Mouse (Mus musculus) cortical plate, adult 2 months (tissue): ENCODE measurements around the gene Glis3.

Experiments
- CTCF ChIP-seq: fragments of 200-500 bp; IDR thresholded peaks from 2 replicates; pipeline ENCODE4 v1.5.1; 2011; ENCODE audit warnings: mild to moderate bottlenecking, control low read depth, low read length; ENCODE audit not compliant: insufficient read depth; ENCODE audit errors: extremely low read depth
- POLR2A ChIP-seq: fragments of 200-500 bp; IDR thresholded peaks from 2 replicates; pipeline ENCODE4 v1.6.1; 2011; ENCODE audit warnings: mild to moderate bottlenecking, low read length, control low read depth; ENCODE audit not compliant: insufficient read depth; ENCODE audit errors: extremely low read depth

DNA sequence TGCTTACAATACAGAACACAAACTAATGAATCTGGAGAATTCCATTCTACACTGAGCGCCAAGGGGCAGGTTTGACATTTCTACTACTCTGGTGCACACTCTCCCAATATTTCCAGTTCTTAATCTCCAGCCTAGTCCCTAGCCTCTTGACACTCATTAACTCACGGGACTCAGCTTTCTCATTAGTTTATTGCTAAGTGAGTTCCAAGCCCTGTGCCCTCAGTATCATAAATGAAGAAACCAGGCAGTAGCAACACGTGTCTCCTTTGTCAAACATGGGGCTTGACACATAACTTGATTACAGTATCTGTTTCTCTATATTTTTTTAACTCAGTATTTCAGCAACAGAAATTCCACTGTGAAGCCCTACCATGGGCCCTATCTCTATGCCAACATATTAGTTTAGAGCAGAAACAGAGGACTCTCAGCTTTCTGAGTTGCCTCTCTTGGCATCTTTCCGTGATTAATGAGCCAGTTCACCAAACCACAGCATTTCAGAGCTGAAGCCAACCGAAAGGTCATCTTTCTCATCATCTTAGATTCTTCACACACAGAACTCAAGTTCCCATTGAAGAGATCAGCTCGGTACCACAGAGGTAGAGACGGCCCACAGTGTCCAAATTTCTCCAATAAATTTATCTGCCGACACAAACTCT is 186.1 kb downstream of the Glis3 start:
- TF ChIP-seq CTCF (no peak), POLR2A (no peak)
